Mouse (Mus musculus) brain, embryonic 14.5 days (tissue): ENCODE results near the gene Shb.

ENCODE experiments used
- CTCF ChIP-seq: fragments of 200-500 bp; IDR thresholded peaks from 2 replicates; pipeline ENCODE4 v1.5.1; 2012; ENCODE audit warnings: inconsistent platforms, mild to moderate bottlenecking, moderate library complexity, borderline replicate concordance; ENCODE audit not compliant: insufficient read depth, insufficient read length; ENCODE audit errors: extremely low read depth
- POLR2A ChIP-seq: fragments of 200-500 bp; IDR thresholded peaks from 2 replicates; pipeline ENCODE4 v1.6.1; 2012; ENCODE audit warnings: mild to moderate bottlenecking, inconsistent platforms, borderline replicate concordance; ENCODE audit not compliant: poor library complexity, insufficient read depth, insufficient read length, severe bottlenecking; ENCODE audit errors: extremely low read depth

- no peak for TF ChIP-seq CTCF
- TF ChIP-seq POLR2A, result no peak
Measured at GRCm38 (mm10) chr4:45402281-45402680, 130.0 kb downstream of the Shb start.
